Mouse (Mus musculus) hindbrain, embryonic 13.5 days (tissue): Measurements from ENCODE around the gene Enpp4. TPM values are rescaled to one million over a fixed set of nuclear protein-coding genes. Genes with fewer than 3 reads are reported as not detected.
A peak's percentile ranks its signal among the peaks of the same experiment; 100 is the strongest.

Source experiments
- ATAC-seq: fragments of 200-750 bp; cut with Nextera tagmentation; 2 replicates; pipeline ENCODE4 v1.8.0; 2017; ENCODE audit warnings: moderate TSS enrichment; ENCODE audit not compliant: low FRiP score
- H3K27ac ChIP-seq: fragments of 300-500 bp; sonication (generic); 2 replicates; pipeline ENCODE4 v1.5.1; 2015; ENCODE audit warnings: inconsistent platforms, mild to moderate bottlenecking, moderate library complexity
- H3K27me3 ChIP-seq: fragments of 300-500 bp; sonication (generic); 2 replicates; pipeline ENCODE4 v1.6.1; 2015; ENCODE audit warnings: mild to moderate bottlenecking, inconsistent platforms
- H3K36me3 ChIP-seq: fragments of 300-500 bp; sonication (generic); 2 replicates; pipeline ENCODE4 v1.6.1; 2015; ENCODE audit warnings: mild to moderate bottlenecking, inconsistent platforms
- H3K4me1 ChIP-seq: fragments of 300-500 bp; sonication (generic); replicated peaks from 2 replicates; pipeline ENCODE4 v1.6.1; 2015; ENCODE audit warnings: inconsistent platforms
- H3K4me2 ChIP-seq: fragments of 300-500 bp; sonication (generic); 2 replicates; pipeline ENCODE4 v1.6.1; 2015; ENCODE audit warnings: inconsistent platforms, mild to moderate bottlenecking, moderate library complexity
- H3K4me3 ChIP-seq: fragments of 300-500 bp; sonication (generic); 2 replicates; pipeline ENCODE4 v1.5.1; 2015; ENCODE audit warnings: mild to moderate bottlenecking, inconsistent platforms
- H3K9ac ChIP-seq: fragments of 300-500 bp; sonication (generic); 2 replicates; pipeline ENCODE4 v1.6.1; 2015; ENCODE audit warnings: mild to moderate bottlenecking, inconsistent platforms
- H3K9me3 ChIP-seq: fragments of 300-500 bp; sonication (generic); 2 replicates; pipeline ENCODE4 v1.6.1; 2016; ENCODE audit warnings: inconsistent platforms
- WGBS: fragments of 180-500 bp; shearing (Covaris S2); methylation state at CpG from one replicate; pipeline ENCODE4 v1.1.7; 2015; 5-methylcytosine and 5-hydroxymethylcytosine counted together
- polyA plus RNA-seq: library from polyadenylated mRNA; unstranded; fragments of >200 nt; fragmentation: Nextera tagmentation; extraction: Ambion mirVana; gene quantifications from 2 replicates; pipeline ENCODE4 v1.2.1, GENCODE M21; 2015

Enpp4 gene
- 4.6 TPM in 2 replicates for polyA plus RNA-seq

- WGBS, result under 1% methylated on average over 70 of the region's 76 CpGs
- Histone ChIP-seq H3K36me3 (no peaks in the 10 kb centered on the region), H3K27me3 (no peaks in the 10 kb centered on the region; the same call in 1 of the 2 replicates), H3K9ac (peak within 1 kb of the TSS; percentile 83), H3K4me3 (peak within 1 kb of the TSS; percentile 75), H3K27ac (peak within 1 kb of the TSS; percentile 66), H3K4me1 (peaks cover 8% of the 10 kb centered on the region), H3K9me3 (no peaks in the 10 kb centered on the region), H3K4me2 (peak within 1 kb of the TSS; percentile 91)
- ATAC-seq, result peak; percentile 99
Observed at GRCm38 (mm10) chr17:44105287-44106138, at the start of gene Enpp4. Enpp4 (minus strand) TSS chr17:44105809.

GRCm38 (mm10) chr17:44155204-44155603, 49.6 kb upstream of the Enpp4 start:
- H3K9ac ChIP-seq, result no peak overlapping the region
- H3K36me3 ChIP-seq, result no peaks in the 10 kb centered on the region
- no peak overlapping the region for H3K27ac ChIP-seq
- H3K4me3 ChIP-seq, result no peak overlapping the region
- H3K9me3 ChIP-seq, result no peaks in the 10 kb centered on the region
- H3K4me2 ChIP-seq, result no peak overlapping the region
- no peak for ATAC-seq
- WGBS, result 77% methylated on average over 2 of the region's 2 CpGs
- no peaks in the 10 kb centered on the region for H3K4me1 ChIP-seq
- H3K27me3 ChIP-seq, result no peaks in the 10 kb centered on the region

- no peak for ATAC-seq
- H3K27ac ChIP-seq, result no peak overlapping the region
- H3K9ac ChIP-seq, result no peak overlapping the region
- no peak overlapping the region for H3K4me2 ChIP-seq
- WGBS, result 48% methylated on average over 5 of the region's 5 CpGs
- H3K9me3 ChIP-seq, result no peaks in the 10 kb centered on the region
- H3K36me3 ChIP-seq, result no peaks in the 10 kb centered on the region
- no peak overlapping the region for H3K4me3 ChIP-seq
- no peaks in the 10 kb centered on the region for H3K4me1 ChIP-seq
- H3K27me3 ChIP-seq, result no peaks in the 10 kb centered on the region
Observed at GRCm38 (mm10) chr17:44153871-44154270, 48.3 kb upstream of the Enpp4 start.

- ATAC-seq, result no peak
- H3K9me3 ChIP-seq, result no peaks in the 10 kb centered on the region
- H3K4me3 ChIP-seq, result no peak overlapping the region
- H3K4me2 ChIP-seq, result no peak overlapping the region
- no peaks in the 10 kb centered on the region for H3K4me1 ChIP-seq
- no peaks in the 10 kb centered on the region for H3K36me3 ChIP-seq
- H3K27me3 ChIP-seq, result no peaks in the 10 kb centered on the region
- no peak overlapping the region for H3K9ac ChIP-seq
- 88% methylated on average over 8 of the region's 8 CpGs for WGBS
- H3K27ac ChIP-seq, result no peak overlapping the region
Observed at GRCm38 (mm10) chr17:44151889-44152288, 46.3 kb upstream of the Enpp4 start.

- no peak overlapping the region for H3K4me3 ChIP-seq
- no peak for ATAC-seq
- H3K27ac ChIP-seq, result no peak overlapping the region
- H3K9me3 ChIP-seq, result no peaks in the 10 kb centered on the region
- H3K27me3 ChIP-seq, result no peaks in the 10 kb centered on the region
- H3K9ac ChIP-seq, result no peak overlapping the region
- H3K36me3 ChIP-seq, result no peaks in the 10 kb centered on the region
- no peaks in the 10 kb centered on the region for H3K4me1 ChIP-seq
- 77% methylated on average over 3 of the region's 3 CpGs for WGBS
- H3K4me2 ChIP-seq, result no peak overlapping the region
Observed at GRCm38 (mm10) chr17:44151130-44151529, 45.5 kb upstream of the Enpp4 start.

- no peak overlapping the region for H3K27ac ChIP-seq
- H3K9me3 ChIP-seq, result no peaks in the 10 kb centered on the region
- no peak for ATAC-seq
- no peak overlapping the region for H3K4me3 ChIP-seq
- H3K4me2 ChIP-seq, result no peak overlapping the region
- WGBS, result 94% methylated on average over 5 of the region's 5 CpGs
- H3K9ac ChIP-seq, result no peak overlapping the region
- H3K4me1 ChIP-seq, result no peaks in the 10 kb centered on the region
- no peaks in the 10 kb centered on the region for H3K36me3 ChIP-seq
- no peaks in the 10 kb centered on the region for H3K27me3 ChIP-seq
Observed at GRCm38 (mm10) chr17:44148109-44148846, 42.7 kb upstream of the Enpp4 start.

- no peak overlapping the region for H3K4me3 ChIP-seq
- H3K9ac ChIP-seq, result no peak overlapping the region
- H3K36me3 ChIP-seq, result no peaks in the 10 kb centered on the region
- no peak overlapping the region for H3K27ac ChIP-seq
- WGBS, result 86% methylated on average over 1 of the region's 1 CpGs
- no peaks in the 10 kb centered on the region for H3K27me3 ChIP-seq
- no peak for ATAC-seq
- H3K9me3 ChIP-seq, result no peaks in the 10 kb centered on the region
- H3K4me1 ChIP-seq, result no peaks in the 10 kb centered on the region
- no peak overlapping the region for H3K4me2 ChIP-seq
Observed at GRCm38 (mm10) chr17:44145806-44146205, 40.2 kb upstream of the Enpp4 start.

- WGBS, result 86% methylated on average over 10 of the region's 10 CpGs
- H3K9me3 ChIP-seq, result no peaks in the 10 kb centered on the region
- H3K27ac ChIP-seq, result no peak overlapping the region
- no peaks in the 10 kb centered on the region for H3K36me3 ChIP-seq
- no peak overlapping the region for H3K9ac ChIP-seq
- no peak overlapping the region for H3K4me2 ChIP-seq
- H3K4me3 ChIP-seq, result no peak overlapping the region
- no peak for ATAC-seq
- H3K27me3 ChIP-seq, result no peaks in the 10 kb centered on the region; the same call in 1 of the 2 replicates
- no peaks in the 10 kb centered on the region for H3K4me1 ChIP-seq
Observed at GRCm38 (mm10) chr17:44136863-44137640, 31.4 kb upstream of the Enpp4 start.

- ATAC-seq, result no peak
- WGBS, result 83% methylated on average over 8 of the region's 8 CpGs
- no peaks in the 10 kb centered on the region for H3K36me3 ChIP-seq
Observed at GRCm38 (mm10) chr17:44136018-44136417, 30.4 kb upstream of the Enpp4 start.

GRCm38 (mm10) chr17:44134545-44134944, 28.9 kb upstream of the Enpp4 start:
- Histone ChIP-seq H3K4me1 (no peaks in the 10 kb centered on the region), H3K27me3 (peaks cover 3% of the 10 kb centered on the region; the same call in 1 of the 2 replicates), H3K36me3 (no peaks in the 10 kb centered on the region), H3K9me3 (no peaks in the 10 kb centered on the region), H3K9ac (no peak overlapping the region), H3K4me2 (no peak overlapping the region), H3K4me3 (no peak overlapping the region), H3K27ac (no peak overlapping the region)
- ATAC-seq, result no peak
- 50% methylated on average over 9 of the region's 9 CpGs for WGBS

More at GRCm38 (mm10) chr17:44136018-44136417, 30.4 kb upstream of the Enpp4 start:
- no peak overlapping the region for H3K4me3 ChIP-seq
- H3K27me3 ChIP-seq, result peaks cover 3% of the 10 kb centered on the region; the same call in 1 of the 2 replicates
- no peak overlapping the region for H3K4me2 ChIP-seq
- no peaks in the 10 kb centered on the region for H3K9me3 ChIP-seq
- H3K27ac ChIP-seq, result no peak overlapping the region
- H3K9ac ChIP-seq, result no peak overlapping the region
- H3K4me1 ChIP-seq, result no peaks in the 10 kb centered on the region

- Histone ChIP-seq H3K9me3 (no peaks in the 10 kb centered on the region), H3K9ac (no peak overlapping the region), H3K4me3 (no peak overlapping the region), H3K4me2 (no peak overlapping the region), H3K4me1 (no peaks in the 10 kb centered on the region), H3K27ac (no peak overlapping the region), H3K27me3 (peaks cover 3% of the 10 kb centered on the region; the same call in 1 of the 2 replicates), H3K36me3 (no peaks in the 10 kb centered on the region)
- ATAC-seq, result no peak
- WGBS, result 74% methylated on average over 6 of the region's 6 CpGs
Observed at GRCm38 (mm10) chr17:44134106-44134505, 28.5 kb upstream of the Enpp4 start.

- ATAC-seq, result no peak
- Histone ChIP-seq H3K4me3 (no peak overlapping the region), H3K9me3 (0 out of 2 replicates have a peak, but pooled peaks cover 4% of the 10 kb centered on the region), H3K4me2 (no peak overlapping the region), H3K27me3 (peaks cover 3% of the 10 kb centered on the region; the same call in 1 of the 2 replicates), H3K36me3 (no peaks in the 10 kb centered on the region), H3K4me1 (no peaks in the 10 kb centered on the region), H3K27ac (no peak overlapping the region), H3K9ac (no peak overlapping the region)
- WGBS, result 12% methylated on average over 7 of the region's 7 CpGs
Observed at GRCm38 (mm10) chr17:44130429-44130828, 24.8 kb upstream of the Enpp4 start.
